18 mouse cellular contexts compared by ENCODE assay signal in the genomic region with DNA sequence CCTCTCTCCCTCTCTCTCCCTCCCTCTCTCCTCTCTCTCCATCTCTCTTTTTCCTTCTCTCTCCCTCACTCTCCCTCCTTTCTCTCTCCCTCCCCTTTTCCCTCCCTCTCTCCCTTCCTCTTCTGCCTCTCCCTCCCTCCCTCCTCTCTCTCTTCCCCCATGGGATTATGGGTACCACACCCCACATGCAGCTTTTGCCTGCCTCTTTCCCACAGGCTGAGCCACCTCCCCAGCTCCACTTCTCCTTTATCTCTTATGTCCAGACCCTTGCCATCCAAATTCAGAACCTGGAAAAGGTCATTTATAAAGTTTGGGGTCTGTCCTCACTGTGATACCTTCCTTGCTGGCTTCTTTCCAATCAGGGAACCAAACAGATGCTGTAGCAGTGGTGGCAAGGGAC.
DNase-seq lines count a peak whose midpoint lies in the region; ATAC-seq lines count a peak whose summit lies in the region.
"Had no signal": no experiment of that assay in that cellular context is flagged by ENCODE, and none has a peak within 500 bp of the region (broad histone marks: within the 10 kb centered on the region; RNA-seq: fewer than 3 reads in every experiment).

No protein-coding gene starts in this region.

- no peak overlapping the region for H3K4me3 ChIP-seq in liver, embryonic 12.5 days
- H3K4me3 ChIP-seq: embryonic facial prominence, embryonic 10.5 days; heart, adult 2 months; intestine, embryonic 15.5 days had no signal

- peak overlapping the region; percentile 87 for H3K27ac ChIP-seq in liver, embryonic 12.5 days
- H3K27ac ChIP-seq: heart, adult 2 months; hindbrain, embryonic 14.5 days; intestine, embryonic 15.5 days; macrophage had no signal

- no peaks in the 10 kb centered on the region for H3K27me3 ChIP-seq in liver, embryonic 12.5 days (replicated peaks)
- H3K27me3 ChIP-seq: intestine, embryonic 15.5 days had no signal

- peaks cover 67% of the 10 kb centered on the region for H3K4me1 ChIP-seq in liver, embryonic 12.5 days
- H3K4me1 ChIP-seq: intestine, embryonic 15.5 days had no signal

- ATAC-seq in liver, embryonic 12.5 days: peak; percentile 81
- ATAC-seq: midbrain, embryonic 16.5 days had no signal

- peak; percentile 23 for DNase-seq in spleen, adult 12 weeks (ENCODE audit: low spot score)
- DNase-seq in spleen, postnatal 14 days (ENCODE audit: low spot score in 2 of 2): no peak
- peak; percentile 74 for DNase-seq in c-Kit-positive CD71-positive TER-119-positive erythroid progenitor cells, embryonic 14.5 days (ENCODE audit: low spot score)
- peak; percentile 31 to 33 for DNase-seq in spleen, postnatal 36 days (ENCODE audit: low spot score in 2 of 2)
- DNase-seq in cerebellum, postnatal 14 days: no peak
- DNase-seq in T-cell, adult 2 months (ENCODE audit: low spot score): no peak
- DNase-seq: B cell, adult 2 months; cerebellum, adult 11 months; heart, adult 2 months; layer of hippocampus, postnatal 36 days; lung, adult 2 months; right cerebral cortex, adult 18-20 months had no signal

- no peaks in the 10 kb centered on the region; the same call in 1 of the 2 replicates for H3K36me3 ChIP-seq in liver, embryonic 12.5 days
- H3K36me3 ChIP-seq: embryonic facial prominence, embryonic 10.5 days; intestine, embryonic 15.5 days had no signal

- peak overlapping the region; percentile 51 for H3K9ac ChIP-seq in liver, embryonic 12.5 days
- H3K9ac ChIP-seq: hindbrain, embryonic 14.5 days; intestine, embryonic 15.5 days had no signal

- peaks cover 8% of the 10 kb centered on the region; the same call in 1 of the 2 replicates for H3K9me3 ChIP-seq in liver, embryonic 12.5 days (replicated peaks)
- H3K9me3 ChIP-seq: embryonic facial prominence, embryonic 10.5 days; intestine, embryonic 15.5 days had no signal

- H3K4me2 ChIP-seq in liver, embryonic 12.5 days: peak overlapping the region; percentile 66
- H3K4me2 ChIP-seq: hindbrain, embryonic 14.5 days; intestine, embryonic 15.5 days had no signal

Comparison
In these comparisons a context has a peak if more than half of its experiments do, and no peak if none do; other contexts are left out.
1. DNase-seq: peak in spleen, adult 12 weeks (single experiment), c-Kit-positive CD71-positive TER-119-positive erythroid progenitor cells, embryonic 14.5 days (single experiment) and spleen, postnatal 36 days (2 of 2); none in spleen, postnatal 14 days (0 of 2), cerebellum, postnatal 14 days (0 of 2) and T-cell, adult 2 months (single experiment).